Mouse (Mus musculus) adrenal gland (tissue): ENCODE data around the gene Gsk3a.

Source experiments
- intact Hi-C: fragments of 180-260 bp; cut with DNase I; formaldehyde crosslinking; loops from one replicate; pipeline ENCODE4 v1.15.1; 2025
- microRNA-seq, 2 experiments: library from miRNA; unstranded; fragments of <30 nt; microRNA quantifications; one replicate each; pipeline ENCODE4; 2019

Gsk3a gene

DNA sequence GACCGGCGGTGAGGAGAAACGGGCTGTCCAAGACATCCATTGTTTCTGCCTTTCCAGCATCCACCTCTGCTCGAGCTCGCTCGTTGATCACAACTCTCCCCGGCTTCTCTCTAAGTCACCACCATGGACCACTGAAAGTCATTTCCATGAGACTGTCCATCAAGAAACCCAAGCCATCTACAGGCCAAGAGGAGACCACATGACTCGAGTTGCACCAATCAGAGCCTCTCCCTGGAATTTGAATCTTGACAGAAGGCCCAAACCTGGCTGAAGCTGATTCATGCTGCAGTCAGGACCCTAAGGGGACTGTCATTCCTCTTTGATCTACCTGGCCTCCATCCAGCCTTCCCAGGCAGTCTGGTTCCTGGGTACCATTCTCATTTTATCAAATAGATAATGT is 45.5 kb downstream of the Gsk3a start:
- intact Hi-C loops, result no loop called here

DNA sequence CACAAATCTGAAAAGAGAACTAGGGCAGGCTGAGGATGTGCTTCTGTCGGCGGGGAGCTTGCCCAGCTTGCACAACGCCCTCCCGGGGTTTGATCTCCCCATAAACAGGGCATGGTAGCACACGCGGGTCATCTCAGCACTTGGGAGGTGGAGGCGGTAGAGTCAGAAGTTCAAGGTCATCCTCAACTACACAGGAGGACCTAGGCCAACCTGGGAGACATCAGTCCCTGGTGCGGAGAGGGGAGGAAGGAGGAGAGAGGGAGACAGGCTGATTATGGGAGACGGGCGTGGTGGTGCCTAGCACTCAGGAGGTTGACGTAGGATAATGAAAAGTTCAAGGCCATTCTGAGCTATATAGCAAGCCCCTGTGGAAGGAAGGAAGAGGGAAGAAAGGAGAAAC is 46.8 kb downstream of the Gsk3a start:
- intact Hi-C loops, result no loop called here

DNA sequence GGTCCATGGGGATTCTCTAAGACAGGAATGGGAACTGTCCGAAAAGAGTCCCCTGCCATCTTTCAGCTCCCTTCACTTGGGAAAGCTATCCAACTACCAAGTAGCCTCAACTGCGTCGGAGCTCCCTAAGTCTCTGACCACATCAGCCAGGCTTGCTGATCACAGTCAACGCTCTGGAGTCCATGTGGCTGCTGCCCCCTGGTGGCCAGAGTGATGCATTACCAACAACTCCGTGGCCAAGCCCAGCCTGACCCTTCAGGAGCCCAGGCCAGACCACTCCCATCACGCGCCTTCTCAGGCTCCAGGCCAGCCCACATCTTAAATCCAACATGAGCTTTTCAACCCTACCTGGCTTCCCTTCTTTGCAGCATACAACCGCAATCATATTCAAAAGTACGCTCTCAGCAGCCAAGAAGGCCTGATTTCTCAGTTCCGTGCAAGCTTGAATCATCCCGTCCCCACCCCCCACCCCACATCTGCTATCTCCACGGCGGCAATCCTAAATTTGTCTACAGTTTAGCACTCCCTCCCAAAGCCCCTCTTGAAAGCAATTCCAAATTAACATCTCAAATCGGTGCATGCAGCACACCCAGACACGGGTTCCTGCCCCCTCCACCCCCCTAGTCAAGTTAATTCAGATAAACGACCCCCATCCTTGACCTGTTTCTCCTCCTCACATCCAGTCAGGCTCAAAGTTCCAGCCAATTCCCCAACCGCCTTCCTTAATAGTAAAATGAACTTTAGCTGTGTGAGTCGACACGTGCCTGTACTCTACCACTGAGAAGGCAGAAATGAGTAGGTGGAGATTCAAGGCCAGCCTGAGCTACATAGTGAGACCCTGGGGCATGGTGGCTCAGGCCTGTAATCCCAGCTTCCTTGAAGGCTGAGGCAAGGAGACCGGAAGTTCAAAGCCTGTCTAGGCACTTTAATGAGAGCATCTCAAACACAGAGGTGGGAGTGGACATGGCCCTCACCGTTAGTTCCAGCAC is 49.7 kb downstream of the Gsk3a start:
- intact Hi-C loops, result loop anchor here (2.0 kb wide), 1 partner anchor 81 kb away; no protein-coding TSS in a partner anchor

DNA sequence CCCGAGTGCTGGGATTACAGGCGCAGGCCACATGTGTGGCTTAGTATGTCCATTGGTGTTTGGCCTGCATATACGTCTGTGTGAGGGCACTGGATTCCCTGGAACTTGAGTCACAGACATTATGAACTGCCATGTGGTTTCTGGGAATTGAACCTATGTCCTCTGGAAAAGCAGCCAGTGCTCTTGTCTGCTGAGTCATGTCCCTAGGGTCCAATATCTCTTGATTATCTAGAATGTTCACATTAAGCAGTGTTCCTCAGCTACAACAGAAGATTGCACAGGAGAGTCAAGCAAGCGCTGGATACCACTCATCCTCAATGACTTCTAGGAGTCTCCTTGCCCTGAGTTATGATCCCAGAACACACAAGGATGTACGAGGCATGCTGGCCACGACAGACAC is 53.6 kb downstream of the Gsk3a start:
- intact Hi-C loops, result loop anchor here (5.0 kb wide), 1 partner anchor 157 kb away; no protein-coding TSS in a partner anchor

DNA sequence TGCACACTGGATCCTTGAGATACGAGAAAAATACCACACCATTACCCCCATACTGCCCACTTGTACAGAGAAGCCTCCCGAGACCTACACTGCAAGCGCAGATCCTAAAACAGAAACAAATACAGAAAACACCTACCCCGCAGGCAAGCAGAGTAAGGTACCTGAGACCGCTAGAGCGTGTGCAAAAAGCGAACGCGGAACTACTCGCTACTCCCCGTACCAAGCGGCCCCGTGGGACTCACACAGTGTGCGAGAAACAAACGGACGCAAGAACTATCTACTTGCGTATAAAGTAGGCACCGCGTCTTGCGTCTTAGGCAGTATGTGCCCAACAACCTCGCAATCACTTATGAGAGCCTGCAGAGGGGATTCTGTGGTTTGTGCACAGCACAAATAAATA is 55.8 kb downstream of the Gsk3a start:
- intact Hi-C loops, result loop anchor here (5.0 kb wide), 1 partner anchor 155 kb away; no protein-coding TSS in a partner anchor

DNA sequence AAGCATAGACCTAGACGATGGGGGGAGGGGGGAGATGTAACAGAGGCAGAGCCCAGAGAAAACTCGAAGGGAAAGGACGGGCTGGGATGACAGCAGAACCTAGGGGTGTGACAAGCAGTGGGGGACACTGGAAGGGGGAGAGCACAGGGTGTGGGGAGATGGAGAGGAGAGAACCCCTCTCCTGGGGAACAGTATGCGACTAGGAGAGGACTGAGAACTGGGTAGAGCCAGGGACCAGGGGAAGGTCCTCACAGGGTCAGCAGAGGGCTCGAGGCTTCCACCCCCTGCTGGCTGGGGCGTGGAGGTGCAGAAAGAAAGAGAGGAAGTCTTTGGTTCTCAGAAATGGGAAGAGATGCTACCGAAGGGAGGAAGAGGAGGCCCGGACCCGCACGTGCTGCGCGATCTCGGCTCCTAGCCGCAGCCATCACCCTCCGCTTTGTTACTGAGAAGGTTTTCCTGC is 56.3 kb downstream of the Gsk3a start:
- intact Hi-C loops, result loop anchor here (5.0 kb wide), 1 partner anchor 154 kb away; no protein-coding TSS in a partner anchor

DNA sequence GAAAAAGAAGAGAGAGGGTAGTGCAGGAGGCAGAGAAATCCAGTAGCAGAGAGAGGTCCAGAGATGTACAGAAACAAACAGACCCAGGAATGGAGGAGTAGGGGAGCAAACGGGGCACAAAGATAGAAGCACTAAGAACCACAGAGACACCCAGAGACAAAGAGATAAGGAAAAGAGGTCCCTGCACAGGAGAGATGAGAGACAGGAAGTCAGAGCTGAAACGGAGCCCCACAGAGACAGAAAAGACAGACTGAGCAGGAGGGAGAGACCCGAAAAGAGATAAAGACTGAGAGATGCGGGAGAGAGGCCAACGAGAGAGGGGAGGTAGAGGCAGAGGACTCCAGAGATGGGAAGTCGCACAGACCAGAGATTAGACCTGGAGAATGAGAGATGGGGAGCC is 57.1 kb downstream of the Gsk3a start:
- intact Hi-C loops, result loop anchor here (5.0 kb wide), 1 partner anchor 153 kb away; no protein-coding TSS in a partner anchor

DNA sequence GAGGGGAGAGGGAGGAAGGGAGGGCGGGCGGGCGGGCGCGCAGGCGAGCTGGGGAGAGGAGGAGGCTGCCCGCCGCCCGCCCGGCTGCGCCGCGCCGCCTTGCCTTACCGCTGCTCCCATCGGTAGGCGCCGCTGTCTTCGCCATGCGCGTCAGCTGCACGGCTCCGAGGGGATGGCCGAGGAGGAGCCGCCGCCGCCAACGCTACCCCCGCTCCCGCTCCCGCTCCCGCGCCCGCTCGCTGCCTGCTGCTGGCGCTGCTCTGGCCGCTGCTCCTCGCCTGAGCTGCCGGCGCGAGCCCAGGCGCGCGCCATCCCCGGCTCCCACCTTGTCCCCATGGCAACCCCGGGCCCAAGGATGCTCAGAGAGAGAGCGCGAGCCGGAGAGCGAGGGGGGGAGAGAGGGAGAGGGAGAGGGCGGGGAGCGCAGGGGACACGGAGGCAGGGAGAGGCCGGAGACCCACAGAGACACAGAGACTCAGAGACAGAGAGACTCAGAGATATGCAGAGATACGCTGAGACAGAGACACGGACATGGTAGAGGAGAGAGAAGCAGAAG is 58.0 kb downstream of the Gsk3a start, which contains the start of gene Pou2f2:
Pou2f2 (minus strand) TSS at position 121 of the 556 bp plus-strand sequence.
- intact Hi-C loops, result loop anchor here (5.0 kb wide), 1 partner anchor 152 kb away; no protein-coding TSS in a partner anchor

DNA sequence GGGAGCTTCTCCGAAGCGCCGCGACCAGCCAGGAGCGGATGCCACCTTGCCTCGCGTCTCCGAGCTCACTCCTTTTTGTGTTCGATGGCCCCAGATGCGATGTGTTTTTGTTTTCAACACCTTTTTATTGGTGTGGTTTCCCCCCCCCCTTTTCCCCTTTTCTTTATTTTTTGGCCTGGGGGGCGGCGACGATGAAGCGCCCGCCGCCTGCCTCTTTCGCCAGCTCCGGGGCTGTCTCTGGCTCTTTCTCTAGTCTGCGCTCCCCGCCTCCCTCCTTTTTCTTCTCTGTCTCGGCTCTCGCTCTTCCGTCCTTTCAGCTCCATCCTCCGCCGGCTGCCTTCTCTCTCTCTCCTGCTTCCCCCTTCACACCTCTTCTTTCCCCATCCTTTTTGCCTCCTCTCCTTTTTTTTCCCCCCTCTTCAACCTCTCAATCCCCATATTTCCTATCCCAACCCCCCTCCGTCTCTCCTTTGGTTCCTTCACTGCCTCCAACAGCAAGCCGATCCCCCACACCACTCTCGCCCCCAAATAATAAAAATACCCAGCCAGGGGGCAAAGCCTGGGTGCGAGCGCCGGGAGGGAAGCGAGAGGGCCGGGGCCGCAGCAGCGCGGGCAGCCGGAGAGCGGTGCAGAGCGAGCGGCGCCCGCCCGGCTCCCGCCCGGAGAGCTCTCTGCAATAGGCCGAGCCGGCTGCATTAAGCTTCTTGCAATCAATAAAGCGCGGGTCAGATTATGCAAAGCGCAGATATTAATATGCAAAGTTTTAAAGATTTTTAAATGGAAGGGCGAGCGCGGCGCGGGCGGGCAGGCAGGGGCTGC is 58.7 kb downstream of the Gsk3a start:
- intact Hi-C loops, result no loop called here

DNA sequence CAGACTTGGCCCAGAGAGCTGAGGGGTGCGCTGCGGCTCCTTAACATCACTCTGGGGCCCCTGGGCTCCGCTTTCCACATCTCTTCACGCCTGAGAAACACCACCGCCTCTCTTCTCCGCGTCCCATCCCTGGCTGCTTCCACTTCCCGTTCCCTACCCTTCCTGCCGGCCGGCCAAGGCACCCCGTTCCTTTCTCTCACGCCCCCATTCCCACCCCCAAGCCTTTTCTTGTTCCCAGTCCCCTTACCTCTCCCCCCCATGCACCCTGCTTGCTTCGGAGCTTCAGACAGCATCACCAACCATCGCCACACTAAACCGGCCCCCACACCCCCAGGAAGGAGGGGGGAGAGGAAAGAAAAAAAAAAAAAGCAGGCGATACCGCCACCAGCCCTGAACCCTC is 59.3 kb downstream of the Gsk3a start:
- intact Hi-C loops, result no loop called here

Small RNA genes lying within 50 kb of the gene (microRNA-seq; reads per million reads assigned to microRNA genes)
- 0 to 0.23 reads per million in 2 experiments for gene Mir7048
